Mouse (Mus musculus): ENCODE results near the gene Tmem179. TPM values are rescaled to one million over a fixed set of nuclear protein-coding genes. Genes with fewer than 3 reads are reported as not detected.

Tmem179 gene
- polyA plus RNA-seq, 1 experiment from 2014 or later: 23.3 TPM

- no peaks in the 10 kb centered on the region for H3K36me3 ChIP-seq (ENCODE audit: poor library complexity, severe bottlenecking)
- H3K4me2 ChIP-seq: no peak overlapping the region
- no peak for ATAC-seq
- 88% methylated on average over 6 of the region's 6 CpGs for WGBS
- H3K4me3 ChIP-seq: no peak overlapping the region
- H3K27me3 ChIP-seq: no peaks in the 10 kb centered on the region
- no peak overlapping the region for H3K9ac ChIP-seq
- H3K9me3 ChIP-seq (replicated peaks): no peaks in the 10 kb centered on the region
- peaks cover 30% of the 10 kb centered on the region for H3K4me1 ChIP-seq
- no peak overlapping the region for H3K27ac ChIP-seq
Observed at GRCm38 (mm10) chr12:112456144-112456713, 60.3 kb downstream of the Tmem179 start.

DNA sequence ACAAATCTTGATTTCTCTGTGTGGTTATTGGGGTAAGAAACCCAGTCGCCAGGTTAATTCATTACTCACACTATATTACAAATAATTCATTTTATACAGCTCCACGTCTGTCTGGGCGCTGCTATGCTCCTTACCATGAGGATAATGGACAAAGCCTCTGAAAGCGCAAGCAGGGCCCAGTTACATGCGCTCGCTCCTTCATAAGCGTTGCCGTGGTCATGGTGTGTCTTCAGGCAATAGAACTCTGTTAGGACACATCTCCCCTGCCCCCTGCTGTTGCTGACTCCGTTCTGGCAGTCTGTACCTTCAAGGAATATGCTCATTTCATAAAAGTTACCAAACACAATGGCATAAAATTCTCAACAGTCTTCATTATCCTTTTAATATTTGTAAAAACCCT lies 64.7 kb downstream of the Tmem179 start:
- no peak for ATAC-seq

GRCm38 (mm10) chr12:112451381-112451780 lies 65.2 kb downstream of the Tmem179 start:
- Histone ChIP-seq H3K9ac (no peak overlapping the region), H3K4me1 (peaks cover 34% of the 10 kb centered on the region), H3K9me3 (replicated peaks) (peaks cover 11% of the 10 kb centered on the region), H3K36me3 (ENCODE audit: poor library complexity, severe bottlenecking) (no peaks in the 10 kb centered on the region), H3K27me3 (no peaks in the 10 kb centered on the region), H3K4me3 (no peak overlapping the region), H3K27ac (no peak overlapping the region), H3K4me2 (no peak overlapping the region)
- 94% methylated on average over 1 of the region's 1 CpGs for WGBS
- ATAC-seq: no peak

More for the DNA sequence above, 64.7 kb downstream of the Tmem179 start:
- Histone ChIP-seq H3K9me3 (replicated peaks) (peaks cover 7% of the 10 kb centered on the region), H3K36me3 (ENCODE audit: poor library complexity, severe bottlenecking) (no peaks in the 10 kb centered on the region), H3K9ac (no peak overlapping the region), H3K4me1 (peaks cover 34% of the 10 kb centered on the region), H3K27me3 (no peaks in the 10 kb centered on the region), H3K4me3 (no peak overlapping the region), H3K27ac (no peak overlapping the region), H3K4me2 (no peak overlapping the region)
- 83% methylated on average over 9 of the region's 9 CpGs for WGBS

DNA sequence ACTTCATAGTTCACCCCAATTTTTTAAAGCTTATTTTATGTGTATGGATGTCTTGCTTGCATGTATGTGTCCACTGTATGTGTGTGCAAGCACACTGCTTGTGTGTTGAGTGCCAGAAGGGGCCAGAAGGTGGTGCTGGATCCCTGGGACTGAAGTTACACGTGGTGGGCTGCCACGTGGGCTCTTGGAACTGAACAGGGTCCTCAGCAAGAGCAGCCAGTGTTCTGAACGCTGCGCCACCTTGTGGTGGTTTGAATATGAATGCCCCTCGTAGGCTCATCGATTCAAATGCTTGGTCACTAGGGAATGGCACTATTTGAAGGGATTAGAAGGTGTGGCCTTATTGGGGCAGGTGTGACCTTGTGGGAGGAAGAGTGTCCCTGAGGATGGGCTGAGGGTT lies 65.7 kb downstream of the Tmem179 start:
- no peak overlapping the region for H3K9ac ChIP-seq
- WGBS: 27% methylated on average over 6 of the region's 6 CpGs
- H3K36me3 ChIP-seq (ENCODE audit: poor library complexity, severe bottlenecking): no peaks in the 10 kb centered on the region
- no peaks in the 10 kb centered on the region for H3K27me3 ChIP-seq
- ATAC-seq: peak; percentile 36; the same call in 1 of the 2 replicates
- peaks cover 34% of the 10 kb centered on the region for H3K4me1 ChIP-seq
- peaks cover 13% of the 10 kb centered on the region for H3K9me3 ChIP-seq (replicated peaks)
- H3K27ac ChIP-seq: no peak overlapping the region
- H3K4me2 ChIP-seq: no peak overlapping the region
- H3K4me3 ChIP-seq: no peak overlapping the region

Other genes with a start within 250 kb of the Tmem179 start
- 0.11 TPM in 1 of 2 replicates, not detected in the other for gene A530016L24Rik, start 27.3 kb downstream of the Tmem179 start, polyA plus RNA-seq (2015; fragmentation: Nextera tagmentation; extraction: Ambion mirVana)
- gene Inf2, start 72.0 kb upstream of the Tmem179 start, polyA plus RNA-seq (2015; fragmentation: Nextera tagmentation; extraction: Ambion mirVana): 2.4 and 2.6 TPM in 2 replicates
- 1.4 and 2.1 TPM in 2 replicates for gene Adssl1, start 103.3 kb upstream of the Tmem179 start, polyA plus RNA-seq (2015; fragmentation: Nextera tagmentation; extraction: Ambion mirVana)
- 154 and 174 TPM in 2 replicates for gene Siva1, start 127.9 kb upstream of the Tmem179 start, polyA plus RNA-seq (2015; fragmentation: Nextera tagmentation; extraction: Ambion mirVana)
- gene Akt1, start 158.1 kb upstream of the Tmem179 start, polyA plus RNA-seq (2015; fragmentation: Nextera tagmentation; extraction: Ambion mirVana): 46.4 and 50.3 TPM in 2 replicates
- 2.1 and 2.4 TPM in 2 replicates for gene Zbtb42, start 162.1 kb upstream of the Tmem179 start, polyA plus RNA-seq (2015; fragmentation: Nextera tagmentation; extraction: Ambion mirVana)
- 11.0 and 13.1 TPM in 2 replicates for gene Cep170b, start 203.7 kb upstream of the Tmem179 start, polyA plus RNA-seq (2015; fragmentation: Nextera tagmentation; extraction: Ambion mirVana)
- gene Pld4, start 243.9 kb upstream of the Tmem179 start, polyA plus RNA-seq (2015; fragmentation: Nextera tagmentation; extraction: Ambion mirVana): 2.9 and 3.8 TPM in 2 replicates